Mouse (Mus musculus): ENCODE data around the gene Tut1. TPM values are rescaled to one million over a fixed set of nuclear protein-coding genes. Genes with fewer than 3 reads are reported as not detected.

Tut1 gene
- polyA plus RNA-seq, 1 experiment: 19.1 TPM

DNA sequence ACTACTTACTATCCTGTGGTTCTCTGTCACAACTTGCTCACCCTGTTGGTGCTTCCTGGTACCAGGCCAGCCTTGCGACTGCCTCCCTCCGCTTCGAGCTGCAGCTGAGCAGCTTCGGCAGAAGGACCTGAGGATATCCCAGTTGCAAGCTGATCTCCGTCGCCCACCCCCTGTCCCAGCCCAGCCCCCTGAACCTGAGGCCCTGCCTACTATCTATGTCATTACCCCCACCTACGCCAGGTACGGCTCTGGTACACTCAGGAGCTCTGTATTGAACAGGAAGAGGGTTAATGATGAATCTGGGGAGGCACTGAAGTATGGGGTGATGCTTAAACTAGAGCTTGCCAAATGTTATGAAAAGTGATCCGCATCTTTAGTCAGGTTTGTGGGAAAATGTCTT, 31.9 kb upstream of the Tut1 start:
- WGBS: 56% methylated on average over 9 of the region's 9 CpGs
- peaks cover 3% of the 10 kb centered on the region; the same call in 1 of the 2 replicates for H3K4me1 ChIP-seq (ENCODE audit: control insufficient read depth, insufficient read depth, low read length)
- H3K4me3 ChIP-seq (replicated peaks; ENCODE audit: control insufficient read depth, low read depth, low read length): peak overlapping the region; percentile 43
- no peak for TF ChIP-seq POLR2A (IDR thresholded peaks at IDR 0.05; ENCODE audit: borderline replicate concordance, control insufficient read depth, low read depth, low read length)
- no peak for TF ChIP-seq CTCF (IDR thresholded peaks at IDR 0.05; ENCODE audit: control insufficient read depth, insufficient read depth, low read length)
- H3K27ac ChIP-seq (ENCODE audit: control insufficient read depth, insufficient read depth, low read depth, low read length, poor library complexity): no peak overlapping the region

- H3K4me3 ChIP-seq (replicated peaks; ENCODE audit: control insufficient read depth, low read depth, low read length): no peak overlapping the region
- WGBS: 29% methylated on average over 2 of the region's 2 CpGs
- TF ChIP-seq POLR2A (IDR thresholded peaks at IDR 0.05; ENCODE audit: borderline replicate concordance, control insufficient read depth, low read depth, low read length) (no peak), CTCF (IDR thresholded peaks at IDR 0.05; ENCODE audit: control insufficient read depth, insufficient read depth, low read length) (no peak)
- peaks cover 1% of the 10 kb centered on the region for H3K4me1 ChIP-seq (ENCODE audit: control insufficient read depth, insufficient read depth, low read length)
- H3K27ac ChIP-seq (ENCODE audit: control insufficient read depth, insufficient read depth, low read depth, low read length, poor library complexity): no peak overlapping the region; the same call in 1 of the 2 replicates
Observed at GRCm38 (mm10) chr19:8926766-8927165, 26.9 kb upstream of the Tut1 start.

GRCm38 (mm10) chr19:8927891-8928525, 25.6 kb upstream of the Tut1 start:
- H3K4me3 ChIP-seq (replicated peaks; ENCODE audit: control insufficient read depth, low read depth, low read length): no peak overlapping the region
- TF ChIP-seq POLR2A (IDR thresholded peaks at IDR 0.05; ENCODE audit: borderline replicate concordance, control insufficient read depth, low read depth, low read length) (no peak), CTCF (IDR thresholded peaks at IDR 0.05; ENCODE audit: control insufficient read depth, insufficient read depth, low read length) (no peak)

DNA sequence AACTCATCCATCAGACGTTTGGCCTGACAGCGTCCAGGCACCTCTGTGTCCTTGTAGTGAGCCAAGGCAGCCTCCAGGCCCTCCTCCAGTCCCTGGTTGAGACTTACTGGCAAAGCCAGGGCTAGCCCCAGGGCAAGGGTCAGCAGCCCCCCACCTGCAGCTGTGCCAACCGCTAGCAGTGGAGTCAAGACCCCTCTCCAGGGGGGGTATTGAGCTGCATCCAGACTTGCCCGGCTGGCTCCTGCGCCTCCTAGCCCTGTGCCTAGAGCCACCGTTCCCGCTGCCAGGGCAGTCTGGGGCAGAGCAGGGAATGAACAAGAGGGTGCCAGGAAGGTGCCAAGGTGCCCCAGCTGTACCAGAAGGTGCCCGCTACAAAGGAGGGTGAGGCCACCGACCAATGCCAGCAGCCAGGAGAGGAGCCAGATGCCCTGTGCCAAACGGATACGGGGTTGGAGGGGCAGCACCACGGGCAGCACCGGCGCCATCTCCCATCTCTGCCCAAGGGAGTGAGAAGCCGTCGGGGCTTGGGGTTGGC, 24.9 kb upstream of the Tut1 start:
- no peak for TF ChIP-seq CTCF (IDR thresholded peaks at IDR 0.05; ENCODE audit: control insufficient read depth, insufficient read depth, low read length)
- peak; percentile 51; the same call in 1 of the 2 replicates for TF ChIP-seq POLR2A (IDR thresholded peaks at IDR 0.05; ENCODE audit: borderline replicate concordance, control insufficient read depth, low read depth, low read length)
- Histone ChIP-seq H3K4me3 (replicated peaks; ENCODE audit: control insufficient read depth, low read depth, low read length) (peak overlapping the region; percentile 75), H3K27ac (ENCODE audit: control insufficient read depth, insufficient read depth, low read depth, low read length, poor library complexity) (peak overlapping the region; percentile 96), H3K4me1 (ENCODE audit: control insufficient read depth, insufficient read depth, low read length) (peaks cover 1% of the 10 kb centered on the region)
- 39% methylated on average over 16 of the region's 16 CpGs for WGBS

More at GRCm38 (mm10) chr19:8927891-8928525, 25.6 kb upstream of the Tut1 start:
- H3K4me1 ChIP-seq (ENCODE audit: control insufficient read depth, insufficient read depth, low read length): peaks cover 1% of the 10 kb centered on the region
- peak overlapping the region; percentile 22 for H3K27ac ChIP-seq (ENCODE audit: control insufficient read depth, insufficient read depth, low read depth, low read length, poor library complexity)
- 58% methylated on average over 12 of the region's 12 CpGs for WGBS

GRCm38 (mm10) chr19:8929224-8930088, 24.2 kb upstream of the Tut1 start, which contains the start of the genes Rom1 and Eml3:
Rom1 (minus strand) TSS chr19:8929356.
Eml3 (plus strand) TSS chr19:8929552.
- H3K4me3 ChIP-seq (replicated peaks; ENCODE audit: control insufficient read depth, low read depth, low read length): peak within 1 kb of the TSS; percentile 75
- peak within 1 kb of the TSS; percentile 96 for H3K27ac ChIP-seq (ENCODE audit: control insufficient read depth, insufficient read depth, low read depth, low read length, poor library complexity)
- WGBS: under 1% methylated on average over 74 of the region's 74 CpGs
- peaks cover 1% of the 10 kb centered on the region for H3K4me1 ChIP-seq (ENCODE audit: control insufficient read depth, insufficient read depth, low read length)
- no peak; the same call in 1 of the 2 replicates for TF ChIP-seq POLR2A (IDR thresholded peaks at IDR 0.05; ENCODE audit: borderline replicate concordance, control insufficient read depth, low read depth, low read length)
- peak; percentile 42; the same call in 1 of the 2 replicates for TF ChIP-seq CTCF (IDR thresholded peaks at IDR 0.05; ENCODE audit: control insufficient read depth, insufficient read depth, low read length)

DNA sequence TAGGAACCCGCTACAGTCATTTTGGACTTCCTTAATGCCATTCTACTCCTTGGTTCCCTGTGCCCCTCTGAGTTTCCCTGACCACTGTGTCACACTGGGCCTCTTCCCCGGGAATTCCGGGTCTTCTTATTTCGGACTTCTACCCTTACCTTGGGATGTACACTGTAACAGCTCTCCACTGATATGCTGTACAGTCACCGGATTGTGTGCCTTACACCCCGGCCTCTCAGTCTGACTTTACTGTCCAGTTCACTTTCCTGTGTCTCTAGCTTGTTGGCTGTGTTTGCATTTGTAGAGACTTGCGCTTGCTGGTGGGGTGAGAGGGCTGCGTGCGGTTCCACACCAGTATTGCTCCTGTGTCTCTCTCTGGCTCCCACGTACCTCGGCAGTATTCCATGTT, 23.5 kb upstream of the Tut1 start:
- Histone ChIP-seq H3K4me1 (ENCODE audit: control insufficient read depth, insufficient read depth, low read length) (peaks cover 1% of the 10 kb centered on the region), H3K4me3 (replicated peaks; ENCODE audit: control insufficient read depth, low read depth, low read length) (peak overlapping the region; percentile 75), H3K27ac (ENCODE audit: control insufficient read depth, insufficient read depth, low read depth, low read length, poor library complexity) (peak overlapping the region; percentile 96)
- TF ChIP-seq POLR2A (IDR thresholded peaks at IDR 0.05; ENCODE audit: borderline replicate concordance, control insufficient read depth, low read depth, low read length) (no peak), CTCF (IDR thresholded peaks at IDR 0.05; ENCODE audit: control insufficient read depth, insufficient read depth, low read length) (no peak)
- WGBS: 4% methylated on average over 11 of the region's 11 CpGs

DNA sequence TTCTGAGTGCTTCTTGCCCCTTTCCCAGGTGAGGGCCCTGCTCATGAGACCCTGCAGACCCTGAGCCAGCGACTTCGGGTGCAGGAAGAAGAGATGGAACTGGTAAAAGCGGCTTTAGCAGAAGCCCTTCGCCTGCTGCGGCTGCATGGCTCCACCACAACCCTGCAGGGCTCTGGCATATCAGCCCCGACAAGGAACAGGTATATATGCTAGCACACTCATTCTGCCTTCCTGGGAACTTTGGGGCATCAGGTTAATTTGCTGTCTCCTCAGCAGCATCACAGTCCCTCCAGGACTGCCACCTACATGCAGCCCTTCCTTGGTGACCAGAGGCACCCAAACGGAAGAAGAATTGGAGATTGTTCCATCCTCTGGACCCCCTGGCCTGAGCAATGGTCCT, 22.9 kb upstream of the Tut1 start:
- Histone ChIP-seq H3K4me3 (replicated peaks; ENCODE audit: control insufficient read depth, low read depth, low read length) (peak overlapping the region; percentile 75), H3K27ac (ENCODE audit: control insufficient read depth, insufficient read depth, low read depth, low read length, poor library complexity) (no peak overlapping the region; the same call in 1 of the 2 replicates), H3K4me1 (ENCODE audit: control insufficient read depth, insufficient read depth, low read length) (peaks cover 1% of the 10 kb centered on the region)
- TF ChIP-seq POLR2A (IDR thresholded peaks at IDR 0.05; ENCODE audit: borderline replicate concordance, control insufficient read depth, low read depth, low read length) (no peak), CTCF (IDR thresholded peaks at IDR 0.05; ENCODE audit: control insufficient read depth, insufficient read depth, low read length) (no peak)
- WGBS: 83% methylated on average over 7 of the region's 7 CpGs

DNA sequence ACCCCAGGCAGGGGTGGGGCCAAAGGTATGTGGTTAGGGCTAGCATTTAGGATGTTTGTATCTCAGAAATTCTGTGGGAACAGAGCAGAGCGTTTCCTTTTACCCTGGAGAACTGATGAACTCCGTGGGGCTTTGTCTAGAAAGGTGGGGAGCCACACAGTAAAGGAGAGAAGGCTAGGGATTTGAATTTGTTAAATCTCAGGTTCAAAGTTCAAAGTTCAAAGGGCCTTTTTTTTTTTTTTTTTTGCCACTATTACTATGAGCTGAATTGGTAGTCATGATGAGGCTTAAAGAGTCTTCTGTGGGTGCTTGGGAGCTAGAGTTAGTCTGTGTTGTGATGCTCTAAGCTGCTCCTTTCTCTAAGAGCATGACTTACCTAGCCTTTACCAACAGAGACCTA, 16.9 kb upstream of the Tut1 start:
- no peak for TF ChIP-seq CTCF (IDR thresholded peaks at IDR 0.05; ENCODE audit: control insufficient read depth, insufficient read depth, low read length)
- TF ChIP-seq POLR2A (IDR thresholded peaks at IDR 0.05; ENCODE audit: borderline replicate concordance, control insufficient read depth, low read depth, low read length): no peak
- H3K4me3 ChIP-seq (replicated peaks; ENCODE audit: control insufficient read depth, low read depth, low read length): no peak overlapping the region
- 82% methylated on average over 2 of the region's 2 CpGs for WGBS
- H3K4me1 ChIP-seq (ENCODE audit: control insufficient read depth, insufficient read depth, low read length): peaks cover 4% of the 10 kb centered on the region; the same call in 1 of the 2 replicates
- H3K27ac ChIP-seq (ENCODE audit: control insufficient read depth, insufficient read depth, low read depth, low read length, poor library complexity): no peak overlapping the region
